Mouse (Mus musculus): Measurements from ENCODE around the gene Lcn12. TPM values are rescaled to one million over a fixed set of nuclear protein-coding genes. Genes with fewer than 3 reads are reported as not detected.

The Lcn12 gene
- total and polyA plus RNA-seq, 2 experiments from 2014 or later = not detected

- Histone ChIP-seq H3K4me3 (ENCODE audit: low read length) (no peak overlapping the region), H3K36me3 (ENCODE audit: insufficient read depth, low read length) (no peaks in the 10 kb centered on the region), H3K4me1 (ENCODE audit: insufficient read depth, low read length) (no peaks in the 10 kb centered on the region), H3K4me2 (ENCODE audit: low read depth, low read length) (no peak overlapping the region), H3K27ac (no peak overlapping the region), H3K9ac (replicated peaks; ENCODE audit: low read length) (no peak overlapping the region), H3K27me3 (ENCODE audit: insufficient read depth, low read length) (no peaks in the 10 kb centered on the region), H3K9me3 (ENCODE audit: low read length) (no peaks in the 10 kb centered on the region)
- 21% methylated on average over 7 of the region's 7 CpGs for WGBS
- ATAC-seq (no peak), DNase-seq (ENCODE audit: low spot score) (peak; percentile 35)
- TF ChIP-seq CTCF (IDR thresholded peaks at IDR 0.05; ENCODE audit: low read depth) = peak; percentile 43
These were observed 10.7 kb downstream of the Lcn12 start for GRCm38 (mm10) chr2:25482969-25483368.

DNA sequence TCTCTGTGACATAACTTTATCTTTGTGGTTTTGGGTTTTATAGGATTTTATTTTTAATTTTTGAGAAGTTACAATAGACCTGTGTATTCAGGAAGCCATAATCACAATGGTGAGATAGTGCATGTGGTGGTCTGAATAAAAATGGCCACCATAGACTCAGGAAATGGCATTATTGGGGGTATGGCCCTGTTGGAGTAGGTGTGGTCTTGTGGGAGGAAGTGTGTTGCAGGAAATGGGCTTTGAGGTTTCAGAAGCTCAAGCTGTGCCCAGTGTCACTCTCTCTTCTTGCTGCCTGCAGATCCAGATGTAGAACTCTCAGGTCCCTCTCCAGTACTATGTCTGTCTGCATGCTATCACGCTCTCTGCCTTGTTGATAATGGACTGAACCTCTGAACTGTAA, 13.2 kb downstream of the Lcn12 start:
- no peaks in the 10 kb centered on the region for H3K9me3 ChIP-seq (ENCODE audit: low read length)
- H3K4me1 ChIP-seq (ENCODE audit: insufficient read depth, low read length) = no peaks in the 10 kb centered on the region
- H3K4me2 ChIP-seq (ENCODE audit: low read depth, low read length) = no peak overlapping the region
- no peak overlapping the region for H3K9ac ChIP-seq (replicated peaks; ENCODE audit: low read length)
- no peak overlapping the region for H3K4me3 ChIP-seq (ENCODE audit: low read length)
- DNase-seq (ENCODE audit: low spot score) (no peak), ATAC-seq (no peak)
- WGBS = 88% methylated on average over 1 of the region's 1 CpGs
- no peak for TF ChIP-seq CTCF (IDR thresholded peaks at IDR 0.05; ENCODE audit: low read depth)
- H3K36me3 ChIP-seq (ENCODE audit: insufficient read depth, low read length) = no peaks in the 10 kb centered on the region
- H3K27me3 ChIP-seq (ENCODE audit: insufficient read depth, low read length) = no peaks in the 10 kb centered on the region
- no peak overlapping the region for H3K27ac ChIP-seq

- H3K27me3 ChIP-seq (ENCODE audit: insufficient read depth, low read length) = no peaks in the 10 kb centered on the region
- no peak overlapping the region for H3K9ac ChIP-seq (replicated peaks; ENCODE audit: low read length)
- H3K4me2 ChIP-seq (ENCODE audit: low read depth, low read length) = no peak overlapping the region
- no peak for TF ChIP-seq CTCF (IDR thresholded peaks at IDR 0.05; ENCODE audit: low read depth)
- no peaks in the 10 kb centered on the region for H3K9me3 ChIP-seq (ENCODE audit: low read length)
- WGBS = 69% methylated on average over 10 of the region's 10 CpGs
- no peak overlapping the region for H3K4me3 ChIP-seq (ENCODE audit: low read length)
- H3K36me3 ChIP-seq (ENCODE audit: insufficient read depth, low read length) = no peaks in the 10 kb centered on the region
- H3K4me1 ChIP-seq (ENCODE audit: insufficient read depth, low read length) = no peaks in the 10 kb centered on the region
- ATAC-seq = no peak
- no peak for DNase-seq (ENCODE audit: low spot score)
- H3K27ac ChIP-seq = no peak overlapping the region
These were observed 14.0 kb downstream of the Lcn12 start for GRCm38 (mm10) chr2:25479551-25480311.

GRCm38 (mm10) chr2:25477967-25478675, 15.6 kb downstream of the Lcn12 start:
- Histone ChIP-seq H3K36me3 (ENCODE audit: insufficient read depth, low read length) (no peaks in the 10 kb centered on the region), H3K9me3 (ENCODE audit: low read length) (no peaks in the 10 kb centered on the region), H3K4me3 (ENCODE audit: low read length) (no peak overlapping the region), H3K27ac (no peak overlapping the region), H3K9ac (replicated peaks; ENCODE audit: low read length) (no peak overlapping the region), H3K27me3 (ENCODE audit: insufficient read depth, low read length) (no peaks in the 10 kb centered on the region), H3K4me1 (ENCODE audit: insufficient read depth, low read length) (no peaks in the 10 kb centered on the region), H3K4me2 (ENCODE audit: low read depth, low read length) (no peak overlapping the region)
- 87% methylated on average over 3 of the region's 3 CpGs for WGBS
- peak; percentile 20 for DNase-seq (ENCODE audit: low spot score)
- no peak for TF ChIP-seq CTCF (IDR thresholded peaks at IDR 0.05; ENCODE audit: low read depth)
- peak; percentile 58; the same call in 1 of the 2 replicates for ATAC-seq

- H3K27ac ChIP-seq = no peak overlapping the region
- no peak overlapping the region for H3K9ac ChIP-seq (replicated peaks; ENCODE audit: low read length)
- no peak for ATAC-seq
- WGBS = 86% methylated on average over 8 of the region's 8 CpGs
- no peaks in the 10 kb centered on the region for H3K4me1 ChIP-seq (ENCODE audit: insufficient read depth, low read length)
- H3K27me3 ChIP-seq (ENCODE audit: insufficient read depth, low read length) = no peaks in the 10 kb centered on the region
- no peak for DNase-seq (ENCODE audit: low spot score)
- no peak overlapping the region for H3K4me3 ChIP-seq (ENCODE audit: low read length)
- H3K9me3 ChIP-seq (ENCODE audit: low read length) = no peaks in the 10 kb centered on the region
- TF ChIP-seq CTCF (IDR thresholded peaks at IDR 0.05; ENCODE audit: low read depth) = no peak
- no peaks in the 10 kb centered on the region for H3K36me3 ChIP-seq (ENCODE audit: insufficient read depth, low read length)
- no peak overlapping the region for H3K4me2 ChIP-seq (ENCODE audit: low read depth, low read length)
These were observed 16.2 kb downstream of the Lcn12 start for GRCm38 (mm10) chr2:25477541-25477940.

GRCm38 (mm10) chr2:25472550-25472949, 21.2 kb downstream of the Lcn12 start:
- DNase-seq (ENCODE audit: low spot score) = no peak
- TF ChIP-seq CTCF (IDR thresholded peaks at IDR 0.05; ENCODE audit: low read depth) = no peak
- Histone ChIP-seq H3K4me2 (ENCODE audit: low read depth, low read length) (no peak overlapping the region), H3K9ac (replicated peaks; ENCODE audit: low read length) (no peak overlapping the region), H3K4me1 (ENCODE audit: insufficient read depth, low read length) (peaks cover 15% of the 10 kb centered on the region), H3K27ac (no peak overlapping the region), H3K27me3 (ENCODE audit: insufficient read depth, low read length) (no peaks in the 10 kb centered on the region), H3K36me3 (ENCODE audit: insufficient read depth, low read length) (no peaks in the 10 kb centered on the region), H3K9me3 (ENCODE audit: low read length) (no peaks in the 10 kb centered on the region), H3K4me3 (ENCODE audit: low read length) (no peak overlapping the region)
- 75% methylated on average over 2 of the region's 2 CpGs for WGBS
- ATAC-seq = no peak

GRCm38 (mm10) chr2:25469969-25470368, 23.7 kb downstream of the Lcn12 start, which contains the start of gene Ptgds:
Gene Ptgds, minus strand, starts transcription at chr2:25470046.
- Histone ChIP-seq H3K27ac (peak within 1 kb of the TSS; percentile 77), H3K4me2 (ENCODE audit: low read depth, low read length) (0 out of 2 replicates have a peak within 1 kb of the TSS, but pooled peaks have one; percentile 7), H3K27me3 (ENCODE audit: insufficient read depth, low read length) (no peaks in the 10 kb centered on the region), H3K4me1 (ENCODE audit: insufficient read depth, low read length) (peaks cover 15% of the 10 kb centered on the region), H3K4me3 (ENCODE audit: low read length) (no peak within 1 kb of the TSS), H3K9ac (replicated peaks; ENCODE audit: low read length) (0 out of 2 replicates have a peak within 1 kb of the TSS, but pooled peaks have one; percentile 24), H3K9me3 (ENCODE audit: low read length) (no peaks in the 10 kb centered on the region), H3K36me3 (ENCODE audit: insufficient read depth, low read length) (no peaks in the 10 kb centered on the region)
- ATAC-seq = no peak
- no peak for TF ChIP-seq CTCF (IDR thresholded peaks at IDR 0.05; ENCODE audit: low read depth)
- 61% methylated on average over 6 of the region's 6 CpGs for WGBS
- DNase-seq (ENCODE audit: low spot score) = no peak

All from hindbrain, postnatal 0 days (tissue).